Mouse (Mus musculus) small intestine, adult 2 months (tissue): ENCODE data around the gene Adamtsl1.

Experiments used
- CTCF ChIP-seq: fragments of 200-500 bp; IDR thresholded peaks from 2 replicates; pipeline ENCODE4 v1.5.1; 2012; ENCODE audit warnings: low read depth, mild to moderate bottlenecking, control low read depth, inconsistent platforms, low read length, moderate library complexity, mixed read lengths; ENCODE audit not compliant: insufficient replicate concordance, insufficient read length; ENCODE audit errors: extremely low read depth
- POLR2A ChIP-seq: fragments of 200-500 bp; IDR thresholded peaks from 2 replicates; pipeline ENCODE4 v1.6.1; 2012; ENCODE audit warnings: low read depth, mild to moderate bottlenecking, control low read depth, inconsistent platforms, low read length, moderate library complexity

GRCm38 (mm10) chr4:85837058-85837457 is 323.1 kb downstream of the Adamtsl1 start:
- TF ChIP-seq CTCF (no peak), POLR2A (no peak)
